Mouse (Mus musculus): ENCODE data around the gene Nek10.
"Not testable (repeated sequence)": the region's sequence is repeated elsewhere in the genome, so short reads cannot be mapped to it uniquely, and the experiment has no call there.

The Nek10 gene

GRCm38 (mm10) chr14:14870463-14870862, 67.2 kb downstream of the Nek10 start:
- no peak for DNase-seq (ENCODE audit: low spot score)

- no peak for DNase-seq (ENCODE audit: low spot score)
Observed at GRCm38 (mm10) chr14:14871121-14871520, 67.9 kb downstream of the Nek10 start.

- DNase-seq (ENCODE audit: low spot score): no peak
Observed at GRCm38 (mm10) chr14:14871700-14872099, 68.5 kb downstream of the Nek10 start.

GRCm38 (mm10) chr14:14893932-14894652, 90.9 kb downstream of the Nek10 start:
- no peak for DNase-seq (ENCODE audit: low spot score)

GRCm38 (mm10) chr14:14894776-14895175, 91.6 kb downstream of the Nek10 start:
- no peak for DNase-seq (ENCODE audit: low spot score)

GRCm38 (mm10) chr14:14895363-14895762, 92.1 kb downstream of the Nek10 start:
- no peak for DNase-seq (ENCODE audit: low spot score)

- DNase-seq (ENCODE audit: low spot score): no peak
Observed at GRCm38 (mm10) chr14:14896399-14897136, 93.4 kb downstream of the Nek10 start.

GRCm38 (mm10) chr14:14904750-14905529, 101.7 kb downstream of the Nek10 start:
- DNase-seq (ENCODE audit: low spot score): peak; percentile 44

- no peak for DNase-seq (ENCODE audit: low spot score)
Observed at GRCm38 (mm10) chr14:14905530-14905852, 102.3 kb downstream of the Nek10 start.

- no peak for DNase-seq (ENCODE audit: low spot score)
Observed at GRCm38 (mm10) chr14:14925615-14926014, 122.4 kb downstream of the Nek10 start.

GRCm38 (mm10) chr14:14927559-14927958, 124.3 kb downstream of the Nek10 start:
- DNase-seq (ENCODE audit: low spot score): no peak

- no peak for DNase-seq (ENCODE audit: low spot score)
Observed at GRCm38 (mm10) chr14:14934977-14935376, 131.8 kb downstream of the Nek10 start.

- no peak for DNase-seq (ENCODE audit: low spot score)
Observed at GRCm38 (mm10) chr14:14945930-14946329, 142.7 kb downstream of the Nek10 start.

GRCm38 (mm10) chr14:14949023-14949422, 145.8 kb downstream of the Nek10 start:
- no peak for DNase-seq (ENCODE audit: low spot score)

- DNase-seq (ENCODE audit: low spot score): no peak
Observed at GRCm38 (mm10) chr14:14951808-14952207, 148.6 kb downstream of the Nek10 start.

- no peak for DNase-seq (ENCODE audit: low spot score)
Observed at GRCm38 (mm10) chr14:14959780-14960440, 156.7 kb downstream of the Nek10 start.

- no peak for DNase-seq (ENCODE audit: low spot score)
Observed at GRCm38 (mm10) chr14:14960441-14960988, 157.3 kb downstream of the Nek10 start.

- no peak for DNase-seq (ENCODE audit: low spot score)
Observed at GRCm38 (mm10) chr14:14970633-14971032, 167.4 kb downstream of the Nek10 start.

- no peak for DNase-seq (ENCODE audit: low spot score)
Observed at GRCm38 (mm10) chr14:14971056-14971455, 167.8 kb downstream of the Nek10 start.

GRCm38 (mm10) chr14:14974156-14974555, 170.9 kb downstream of the Nek10 start:
- no peak for DNase-seq (ENCODE audit: low spot score)

GRCm38 (mm10) chr14:14984106-14984505, 180.9 kb downstream of the Nek10 start:
- not testable (repeated sequence) for DNase-seq (ENCODE audit: low spot score)
